Mouse (Mus musculus) brain, embryonic 14.5 days (tissue): ENCODE data around the gene Msl1.

Experiments
- CTCF ChIP-seq: fragments of 200-500 bp; IDR thresholded peaks from 2 replicates; pipeline ENCODE4 v1.5.1; 2012; ENCODE audit warnings: inconsistent platforms, mild to moderate bottlenecking, moderate library complexity, borderline replicate concordance; ENCODE audit not compliant: insufficient read depth, insufficient read length; ENCODE audit errors: extremely low read depth
- POLR2A ChIP-seq: fragments of 200-500 bp; IDR thresholded peaks from 2 replicates; pipeline ENCODE4 v1.6.1; 2012; ENCODE audit warnings: mild to moderate bottlenecking, inconsistent platforms, borderline replicate concordance; ENCODE audit not compliant: poor library complexity, insufficient read depth, insufficient read length, severe bottlenecking; ENCODE audit errors: extremely low read depth

GRCm38 (mm10) chr11:98786359-98787214 is 8.7 kb upstream of the Msl1 start:
- TF ChIP-seq CTCF (peak; percentile 91), POLR2A (no peak)
